Mouse (Mus musculus): ENCODE measurements around the gene Lpp. TPM values are rescaled to one million over a fixed set of nuclear protein-coding genes. Genes with fewer than 3 reads are reported as not detected.

The Lpp gene
- polyA plus RNA-seq, 1 experiment from 2014 or later = 50.0 TPM

- no peak for ATAC-seq (ENCODE audit: insufficient number of reproducible peaks, low FRiP score)
- peaks cover 12% of the 10 kb centered on the region for H3K36me3 ChIP-seq
- peaks cover 5% of the 10 kb centered on the region for H3K9me3 ChIP-seq (replicated peaks)
- no peak overlapping the region for H3K27ac ChIP-seq (ENCODE audit: poor library complexity, severe bottlenecking)
- no peak overlapping the region for H3K4me3 ChIP-seq
- H3K9ac ChIP-seq = no peak overlapping the region
- no peaks in the 10 kb centered on the region for H3K27me3 ChIP-seq (replicated peaks)
- H3K4me2 ChIP-seq = no peak overlapping the region
- 71% methylated on average over 1 of the region's 1 CpGs for WGBS
- peaks cover 15% of the 10 kb centered on the region for H3K4me1 ChIP-seq (replicated peaks)
These were observed 482.4 kb downstream of the Lpp start for GRCm38 (mm10) chr16:24875661-24876060.

GRCm38 (mm10) chr16:24878977-24879376 is 485.7 kb downstream of the Lpp start:
- no peak overlapping the region for H3K27ac ChIP-seq (ENCODE audit: poor library complexity, severe bottlenecking)
- H3K4me3 ChIP-seq = no peak overlapping the region
- no peaks in the 10 kb centered on the region for H3K27me3 ChIP-seq (replicated peaks)
- no peaks in the 10 kb centered on the region for H3K9me3 ChIP-seq (replicated peaks)
- H3K4me2 ChIP-seq = no peak overlapping the region
- ATAC-seq (ENCODE audit: insufficient number of reproducible peaks, low FRiP score) = no peak
- H3K4me1 ChIP-seq (replicated peaks) = peaks cover 15% of the 10 kb centered on the region
- H3K36me3 ChIP-seq = no peaks in the 10 kb centered on the region
- WGBS = 89% methylated on average over 4 of the region's 4 CpGs
- H3K9ac ChIP-seq = no peak overlapping the region

DNA sequence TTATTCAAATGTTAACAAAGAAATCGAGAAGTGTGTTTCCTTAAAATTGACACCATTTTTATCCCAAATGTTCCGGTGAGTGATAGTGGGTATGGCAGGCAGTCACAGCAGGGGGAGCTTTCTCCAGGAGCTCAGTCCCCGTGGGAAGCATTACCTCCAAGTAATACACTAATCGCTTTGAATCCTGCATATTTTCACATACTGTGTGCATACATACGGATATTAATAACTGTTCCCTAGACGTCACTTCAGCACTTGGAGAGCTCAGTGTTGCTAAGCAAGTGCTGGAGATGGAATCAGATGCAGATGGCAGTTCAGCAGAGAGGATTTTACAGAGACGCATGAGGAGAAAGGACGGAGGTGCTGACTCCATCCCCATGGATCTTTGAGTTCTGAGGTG is 487.4 kb downstream of the Lpp start:
- H3K27ac ChIP-seq (ENCODE audit: poor library complexity, severe bottlenecking) = no peak overlapping the region
- no peaks in the 10 kb centered on the region for H3K9me3 ChIP-seq (replicated peaks)
- H3K9ac ChIP-seq = no peak overlapping the region
- peaks cover 17% of the 10 kb centered on the region for H3K4me1 ChIP-seq (replicated peaks)
- WGBS = 56% methylated on average over 8 of the region's 8 CpGs
- no peaks in the 10 kb centered on the region for H3K36me3 ChIP-seq
- ATAC-seq (ENCODE audit: insufficient number of reproducible peaks, low FRiP score) = no peak
- no peaks in the 10 kb centered on the region for H3K27me3 ChIP-seq (replicated peaks)
- H3K4me3 ChIP-seq = no peak overlapping the region
- no peak overlapping the region for H3K4me2 ChIP-seq

- H3K27ac ChIP-seq (ENCODE audit: poor library complexity, severe bottlenecking) = no peak overlapping the region
- no peaks in the 10 kb centered on the region for H3K36me3 ChIP-seq
- no peaks in the 10 kb centered on the region for H3K9me3 ChIP-seq (replicated peaks)
- H3K4me1 ChIP-seq (replicated peaks) = peaks cover 32% of the 10 kb centered on the region
- no peak overlapping the region for H3K9ac ChIP-seq
- no peak overlapping the region for H3K4me3 ChIP-seq
- ATAC-seq (ENCODE audit: insufficient number of reproducible peaks, low FRiP score) = no peak
- H3K27me3 ChIP-seq (replicated peaks) = no peaks in the 10 kb centered on the region
- H3K4me2 ChIP-seq = no peak overlapping the region
- 78% methylated on average over 3 of the region's 3 CpGs for WGBS
These were observed 488.9 kb downstream of the Lpp start for GRCm38 (mm10) chr16:24881981-24882775.

GRCm38 (mm10) chr16:24884017-24884416 is 490.7 kb downstream of the Lpp start:
- no peak overlapping the region for H3K27ac ChIP-seq (ENCODE audit: poor library complexity, severe bottlenecking)
- no peaks in the 10 kb centered on the region for H3K9me3 ChIP-seq (replicated peaks)
- H3K4me3 ChIP-seq = no peak overlapping the region
- H3K9ac ChIP-seq = no peak overlapping the region
- peaks cover 25% of the 10 kb centered on the region for H3K4me1 ChIP-seq (replicated peaks)
- H3K36me3 ChIP-seq = no peaks in the 10 kb centered on the region
- H3K27me3 ChIP-seq (replicated peaks) = no peaks in the 10 kb centered on the region
- no peak for ATAC-seq (ENCODE audit: insufficient number of reproducible peaks, low FRiP score)
- no peak overlapping the region for H3K4me2 ChIP-seq

DNA sequence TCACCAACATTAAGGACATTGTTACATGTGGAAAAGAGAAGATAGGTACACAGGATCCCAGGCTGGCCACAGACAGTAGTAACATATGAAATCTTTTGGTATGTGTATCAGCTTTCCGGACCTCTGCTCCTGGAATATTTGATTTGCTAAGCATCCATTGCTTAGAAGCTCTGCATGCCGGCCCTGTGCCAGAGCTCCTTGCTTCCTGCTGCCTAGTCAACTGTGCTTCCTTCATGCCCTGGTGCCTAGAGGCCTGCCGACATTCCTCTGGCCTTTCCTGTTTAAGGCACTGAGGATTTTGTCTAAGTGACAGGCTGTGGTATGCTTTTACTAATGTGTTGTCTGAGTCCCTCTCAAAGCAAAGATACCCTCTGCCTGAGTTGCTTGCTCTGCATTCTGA is 493.0 kb downstream of the Lpp start:
- H3K36me3 ChIP-seq = peaks cover 3% of the 10 kb centered on the region; the same call in 1 of the 2 replicates
- no peak for ATAC-seq (ENCODE audit: insufficient number of reproducible peaks, low FRiP score)

DNA sequence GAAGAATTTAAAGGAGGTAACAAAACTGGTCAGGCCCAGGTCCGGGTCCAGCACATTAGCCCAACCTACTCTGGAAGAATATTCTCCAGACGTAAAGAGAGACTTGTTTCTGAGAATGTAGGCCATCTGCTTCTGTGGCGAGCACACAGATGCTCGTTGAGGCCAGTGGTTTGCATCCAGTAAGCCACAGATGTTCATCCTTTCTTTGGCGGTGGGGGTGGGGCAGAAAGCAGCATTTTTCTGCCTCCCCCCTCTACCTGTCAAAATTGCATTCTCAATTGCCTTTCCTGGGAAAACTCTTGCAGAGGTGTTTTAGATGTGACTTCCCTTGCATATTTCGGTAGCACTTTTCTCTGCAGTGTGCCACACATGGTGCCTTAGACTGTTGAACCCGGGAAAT is 493.6 kb downstream of the Lpp start:
- ATAC-seq (ENCODE audit: insufficient number of reproducible peaks, low FRiP score) = no peak
- Histone ChIP-seq H3K4me1 (replicated peaks) (peaks cover 40% of the 10 kb centered on the region), H3K27me3 (replicated peaks) (no peaks in the 10 kb centered on the region), H3K9me3 (replicated peaks) (no peaks in the 10 kb centered on the region), H3K36me3 (peaks cover 3% of the 10 kb centered on the region; the same call in 1 of the 2 replicates), H3K4me3 (no peak overlapping the region), H3K9ac (no peak overlapping the region), H3K27ac (ENCODE audit: poor library complexity, severe bottlenecking) (0 out of 2 replicates have a peak overlapping the region, but pooled peaks have one; percentile 21), H3K4me2 (no peak overlapping the region)
- WGBS = 62% methylated on average over 7 of the region's 7 CpGs

More for the DNA sequence above, 493.0 kb downstream of the Lpp start:
- H3K4me3 ChIP-seq = no peak overlapping the region
- H3K27ac ChIP-seq (ENCODE audit: poor library complexity, severe bottlenecking) = peak overlapping the region; percentile 21; the same call in 1 of the 2 replicates
- no peak overlapping the region for H3K4me2 ChIP-seq
- WGBS = 25% methylated on average over 3 of the region's 3 CpGs
- H3K27me3 ChIP-seq (replicated peaks) = no peaks in the 10 kb centered on the region
- peak overlapping the region; percentile 28; the same call in 1 of the 2 replicates for H3K9ac ChIP-seq
- no peaks in the 10 kb centered on the region for H3K9me3 ChIP-seq (replicated peaks)
- H3K4me1 ChIP-seq (replicated peaks) = peaks cover 36% of the 10 kb centered on the region

- peaks cover 3% of the 10 kb centered on the region; the same call in 1 of the 2 replicates for H3K36me3 ChIP-seq
- no peaks in the 10 kb centered on the region for H3K9me3 ChIP-seq (replicated peaks)
- no peak for ATAC-seq (ENCODE audit: insufficient number of reproducible peaks, low FRiP score)
- 27% methylated on average over 6 of the region's 6 CpGs for WGBS
- no peaks in the 10 kb centered on the region for H3K27me3 ChIP-seq (replicated peaks)
- H3K9ac ChIP-seq = no peak overlapping the region
- no peak overlapping the region for H3K4me2 ChIP-seq
- H3K4me3 ChIP-seq = no peak overlapping the region
- peaks cover 39% of the 10 kb centered on the region for H3K4me1 ChIP-seq (replicated peaks)
- H3K27ac ChIP-seq (ENCODE audit: poor library complexity, severe bottlenecking) = peak overlapping the region; percentile 52
These were observed 498.1 kb downstream of the Lpp start for GRCm38 (mm10) chr16:24891453-24891852.

GRCm38 (mm10) chr16:24895160-24895559 is 501.9 kb downstream of the Lpp start:
- WGBS = 75% methylated on average over 5 of the region's 5 CpGs
- Histone ChIP-seq H3K27ac (ENCODE audit: poor library complexity, severe bottlenecking) (no peak overlapping the region), H3K4me3 (no peak overlapping the region), H3K4me1 (replicated peaks) (peaks cover 30% of the 10 kb centered on the region), H3K36me3 (peaks cover 3% of the 10 kb centered on the region; the same call in 1 of the 2 replicates), H3K9ac (no peak overlapping the region), H3K9me3 (replicated peaks) (no peaks in the 10 kb centered on the region), H3K27me3 (replicated peaks) (no peaks in the 10 kb centered on the region), H3K4me2 (no peak overlapping the region)
- ATAC-seq (ENCODE audit: insufficient number of reproducible peaks, low FRiP score) = no peak

DNA sequence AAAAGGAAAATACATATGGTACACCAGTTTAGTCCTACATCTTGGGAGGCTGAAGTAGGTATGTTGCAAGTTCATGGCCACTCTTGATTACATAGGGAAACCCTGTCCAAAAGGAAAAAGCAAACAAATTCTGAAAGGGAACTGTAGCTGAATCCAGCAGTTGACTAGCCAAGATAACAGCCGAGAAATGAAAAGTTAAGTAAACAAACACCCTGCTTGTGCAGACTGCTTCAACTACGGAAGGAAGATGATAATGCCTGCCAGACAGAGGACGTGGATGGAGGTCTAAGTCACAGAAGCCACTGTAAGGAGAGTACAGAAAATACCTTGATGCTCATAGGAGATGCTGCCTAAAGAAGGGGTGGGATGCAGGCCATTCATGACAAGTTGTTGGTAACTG is 504.3 kb downstream of the Lpp start:
- ATAC-seq (ENCODE audit: insufficient number of reproducible peaks, low FRiP score) = no peak

DNA sequence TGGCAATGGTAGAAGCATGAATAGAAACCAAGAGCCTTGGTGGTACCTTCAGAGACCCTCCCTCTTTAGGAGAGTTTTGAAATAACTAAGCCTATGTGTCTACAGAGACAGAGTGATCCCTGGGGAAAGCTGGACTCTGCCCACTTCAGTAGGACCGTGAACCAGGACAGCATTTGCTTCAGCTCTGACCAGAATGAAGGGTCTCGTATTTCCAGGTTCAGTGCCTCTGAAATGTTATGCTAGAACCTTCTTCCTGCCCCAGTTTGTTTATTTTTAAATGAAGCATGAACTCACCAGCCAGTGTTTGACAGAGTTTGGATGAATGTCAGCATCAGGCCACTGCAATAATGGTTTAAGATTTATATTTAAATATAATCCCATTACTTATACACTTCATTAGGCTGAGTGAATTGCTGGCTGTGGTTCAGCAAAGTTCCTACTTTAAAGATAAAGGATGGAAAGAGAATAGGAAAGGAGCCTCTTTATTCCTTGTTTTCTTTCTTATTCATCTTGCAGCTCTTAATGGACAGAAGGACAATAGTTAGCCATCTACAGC is 507.0 kb downstream of the Lpp start:
- H3K4me3 ChIP-seq = no peak overlapping the region
- 47% methylated on average over 2 of the region's 2 CpGs for WGBS
- no peak overlapping the region for H3K27ac ChIP-seq (ENCODE audit: poor library complexity, severe bottlenecking)
- H3K4me2 ChIP-seq = no peak overlapping the region
- no peak for ATAC-seq (ENCODE audit: insufficient number of reproducible peaks, low FRiP score)
- H3K9me3 ChIP-seq (replicated peaks) = no peaks in the 10 kb centered on the region
- H3K36me3 ChIP-seq = no peaks in the 10 kb centered on the region
- H3K27me3 ChIP-seq (replicated peaks) = no peaks in the 10 kb centered on the region
- H3K4me1 ChIP-seq (replicated peaks) = peaks cover 36% of the 10 kb centered on the region
- H3K9ac ChIP-seq = no peak overlapping the region

More for the DNA sequence above, 504.3 kb downstream of the Lpp start:
- Histone ChIP-seq H3K9me3 (replicated peaks) (no peaks in the 10 kb centered on the region), H3K27me3 (replicated peaks) (no peaks in the 10 kb centered on the region), H3K9ac (no peak overlapping the region), H3K4me2 (no peak overlapping the region), H3K36me3 (no peaks in the 10 kb centered on the region), H3K4me1 (replicated peaks) (peaks cover 20% of the 10 kb centered on the region), H3K27ac (ENCODE audit: poor library complexity, severe bottlenecking) (no peak overlapping the region), H3K4me3 (no peak overlapping the region)
- 37% methylated on average over 3 of the region's 3 CpGs for WGBS

Measured in heart, embryonic 12.5 days (tissue).